18 mouse cellular contexts compared by ENCODE assay signal in genomic region chr10:12887792-12888191, GRCm38 (mm10). TPM values are rescaled to one million over a fixed set of nuclear protein-coding genes. Genes with fewer than 3 reads are reported as not detected.
DNase-seq lines count a peak whose midpoint lies in the region; TF ChIP-seq lines count a peak whose summit lies in the region.
"Had no signal": no experiment of that assay in that cellular context is flagged by ENCODE, and none has a peak within 500 bp of the region (broad histone marks: within the 10 kb centered on the region; RNA-seq: fewer than 3 reads in every experiment).

No protein-coding gene starts in this region.

- H3K4me1 ChIP-seq in CH12.LX (ENCODE audit: control insufficient read depth in 1 of 2, insufficient read depth in 2 of 2) = peaks cover 5 to 15% of the 10 kb centered on the region in 2 experiments; a peak in 3 of 4 replicates
- peaks cover 6% of the 10 kb centered on the region; the same call in 1 of the 2 replicates for H3K4me1 ChIP-seq in embryonic fibroblast, embryonic 13.5 days (ENCODE audit: control insufficient read depth, insufficient read depth, low read length)
- H3K4me1 ChIP-seq: forebrain, embryonic 15.5 days; heart, embryonic 10.5 days had no signal

- no peak for TF ChIP-seq RAD21 in CH12.LX (IDR thresholded peaks at IDR 0.05; ENCODE audit: low read depth, low read length)

- 0 out of 2 replicates have a peak overlapping the region, but pooled peaks have one; percentile 35 for H3K4me2 ChIP-seq in CH12.LX (ENCODE audit: insufficient read depth, low read depth, poor library complexity, severe bottlenecking)
- H3K4me2 ChIP-seq: embryonic facial prominence, embryonic 15.5 days; forebrain, embryonic 15.5 days; hindbrain, embryonic 14.5 days had no signal

- peak; percentile 77 for DNase-seq in heart, adult 11 months
- DNase-seq in heart, postnatal 25 days (ENCODE audit: low spot score) = no peak
- DNase-seq in 3T3-L1 (ENCODE audit: low read depth, low spot score) (peak; percentile 24), CH12.LX (ENCODE audit: extremely low read depth) (no peak)
- DNase-seq in testis, postnatal 10 days (ENCODE audit: low spot score) = no peak
- DNase-seq in adrenal gland, adult 2 months = no peak
- DNase-seq: adrenal gland, adult 8-10 months; cerebellum, adult 18-20 months; cerebellum, adult 9-11 months; cerebellum, postnatal 36 days; gastrocnemius, postnatal 36 days; kidney, adult 11 months had no signal

- no peak for TF ChIP-seq POLR2A in CH12.LX (IDR thresholded peaks at IDR 0.05; ENCODE audit: low read depth, low read length)
- TF ChIP-seq POLR2A in embryonic fibroblast, embryonic 13.5 days (IDR thresholded peaks at IDR 0.05; ENCODE audit: low read depth, low read length) = no peak

- intact Hi-C loops in heart, postnatal 25 days (cut with DNase I) = no loop called here

- in situ Hi-C loops in CH12.LX (cut with MboI; ENCODE audit: low pct_ligation_motif_present, low pct_unique_long_range_greater_than_20kb, low sequenced_read_pairs) = no loop called here

- no peak overlapping the region for H3K27ac ChIP-seq in CH12.LX (ENCODE audit: insufficient read depth, low read depth)
- H3K27ac ChIP-seq in embryonic fibroblast, embryonic 13.5 days (ENCODE audit: insufficient read depth, low read length) = peak overlapping the region; percentile 55; the same call in 1 of the 2 replicates
- H3K27ac ChIP-seq: embryonic facial prominence, embryonic 15.5 days; forebrain, embryonic 15.5 days; heart, embryonic 10.5 days; hindbrain, embryonic 14.5 days had no signal

- no peak for TF ChIP-seq CTCF in CH12.LX (conservative IDR thresholded peaks at IDR 0.05 in 1 of 2, IDR thresholded peaks at IDR 0.05 in 1 of 2; ENCODE audit: low read depth in 2 of 2, low read length in 2 of 2)
- no peak for TF ChIP-seq CTCF in embryonic fibroblast, embryonic 13.5 days (IDR thresholded peaks at IDR 0.05; ENCODE audit: borderline replicate concordance, insufficient read depth, low read length)

- H3K79me2 ChIP-seq in CH12.LX (replicated peaks; ENCODE audit: control insufficient read depth, extremely low read depth, insufficient read depth, poor library complexity, severe bottlenecking) = no peaks in the 10 kb centered on the region

- no peaks in the 10 kb centered on the region for H3K36me3 ChIP-seq in CH12.LX (replicated peaks in 1 of 2; ENCODE audit: control insufficient read depth in 1 of 2, insufficient read depth in 1 of 2, low read length in 1 of 2)
- H3K36me3 ChIP-seq: embryonic facial prominence, embryonic 15.5 days; forebrain, embryonic 15.5 days; heart, embryonic 10.5 days had no signal

- dilution Hi-C loops in CH12.LX (cut with MboI; ENCODE audit: extremely low pct_ligation_motif_present, extremely low pct_unique_long_range_greater_than_20kb, low sequenced_read_pairs) = no loop called here

- peaks cover 7% of the 10 kb centered on the region for H3K27me3 ChIP-seq in CH12.LX (replicated peaks)
- H3K27me3 ChIP-seq: embryonic facial prominence, embryonic 15.5 days; forebrain, embryonic 15.5 days; Patski had no signal

- no peak overlapping the region for H3K4me3 ChIP-seq in CH12.LX (replicated peaks in 1 of 3; ENCODE audit: low read depth in 2 of 3, low read length in 2 of 3, poor library complexity in 1 of 3)
- no peak overlapping the region for H3K4me3 ChIP-seq in embryonic fibroblast, embryonic 13.5 days (ENCODE audit: insufficient read depth, low read length)
- H3K4me3 ChIP-seq: embryonic facial prominence, embryonic 15.5 days; forebrain, embryonic 15.5 days; heart, embryonic 10.5 days had no signal

- no peak for TF ChIP-seq EP300 in CH12.LX (IDR thresholded peaks at IDR 0.05; ENCODE audit: low read length)

- no peaks in the 10 kb centered on the region for H3K9me3 ChIP-seq in CH12.LX (replicated peaks; ENCODE audit: low read length)
- H3K9me3 ChIP-seq: embryonic facial prominence, embryonic 15.5 days; forebrain, embryonic 15.5 days; heart, embryonic 10.5 days had no signal

- H3K9ac ChIP-seq in CH12.LX (ENCODE audit: insufficient read depth, low read depth) = no peak overlapping the region
- H3K9ac ChIP-seq: embryonic facial prominence, embryonic 15.5 days; forebrain, embryonic 15.5 days; hindbrain, embryonic 14.5 days had no signal

TF ChIP-seq in CH12.LX, 34 proteins besides CTCF, POLR2A, EP300 and RAD21:
- no peak for TF ChIP-seq MYC (IDR thresholded peaks at IDR 0.05; ENCODE audit: low read depth, low read length)
- TF ChIP-seq NRF1 (IDR thresholded peaks at IDR 0.05; ENCODE audit: low read depth, low read length) = no peak
- no peak for TF ChIP-seq PAX5 (IDR thresholded peaks at IDR 0.05; ENCODE audit: low read length)
- no peak for TF ChIP-seq USF1 (IDR thresholded peaks at IDR 0.05; ENCODE audit: low read depth, low read length)
- no peak for TF ChIP-seq MEF2A (IDR thresholded peaks at IDR 0.05; ENCODE audit: borderline replicate concordance, low read depth, low read length)
- no peak for TF ChIP-seq MAFK (IDR thresholded peaks at IDR 0.05; ENCODE audit: insufficient replicate concordance, low read length)
- TF ChIP-seq CHD2 (IDR thresholded peaks at IDR 0.05; ENCODE audit: low read length) = no peak
- TF ChIP-seq NELFE (IDR thresholded peaks at IDR 0.05; ENCODE audit: low read depth, low read length) = no peak
- no peak for TF ChIP-seq GABPA (IDR thresholded peaks at IDR 0.05; ENCODE audit: insufficient replicate concordance, low read depth, low read length)
- TF ChIP-seq TCF12 (IDR thresholded peaks at IDR 0.05; ENCODE audit: low read depth, low read length) = no peak
- no peak for TF ChIP-seq RCOR1 (conservative IDR thresholded peaks at IDR 0.05; ENCODE audit: low read depth, low read length)
- TF ChIP-seq ELF1 (IDR thresholded peaks at IDR 0.05; ENCODE audit: low read depth, low read length) = no peak

RNA-seq across cellular contexts. Expression of gene Utrn, which starts 18.6 kb away (rescaled TPM):
- total RNA-seq in heart, postnatal 25 days (2021) = 10 to 100 TPM; 67.1 to 69.4 TPM
- 0.42 and 1.1 TPM in 2 replicates for total RNA-seq in CH12.LX (2012; rRNA removed)
- total RNA-seq in CH12.LX (2014; rRNA removed) = 0.46 and 0.67 TPM in 2 replicates
- polyA plus RNA-seq in CH12.LX (2012; ENCODE audit: insufficient read length, low read depth) = 0.30 and 0.31 TPM in 2 replicates
- 104 and 132 TPM in 2 replicates for polyA plus RNA-seq in embryonic fibroblast, embryonic 13.5 days (2011; ENCODE audit: insufficient read length, low read depth, missing spikeins)
- total RNA-seq in adrenal gland, adult 2 months (2021) = 10 to 100 TPM; 70.3 to 81.8 TPM
- 21.7 and 25.4 TPM in 2 replicates for polyA plus RNA-seq in adrenal gland, adult 2 months (2012; rRNA removed)

Comparison
In these comparisons a context has a peak if more than half of its experiments do, and no peak if none do; other contexts are left out.
1. DNase-seq: peak in heart, adult 11 months (single experiment) and 3T3-L1 (single experiment); none in heart, postnatal 25 days (single experiment), CH12.LX (single experiment), testis, postnatal 10 days (single experiment) and adrenal gland, adult 2 months (single experiment).
2. RNA of gene Utrn, which starts 18.6 kb away (total RNA-seq): 70.3 to 81.8 TPM in adrenal gland, adult 2 months and 67.1 to 69.4 TPM in heart, postnatal 25 days; 0.42 to 1.1 TPM in CH12.LX; every median in the first group is over 10 times any median in the second.